Mouse (Mus musculus): ENCODE measurements around the gene Nfic. TPM values are rescaled to one million over a fixed set of nuclear protein-coding genes. Genes with fewer than 3 reads are reported as not detected.

The Nfic gene
- polyA plus RNA-seq, 1 experiment from 2014 or later = 41.8 TPM

DNA sequence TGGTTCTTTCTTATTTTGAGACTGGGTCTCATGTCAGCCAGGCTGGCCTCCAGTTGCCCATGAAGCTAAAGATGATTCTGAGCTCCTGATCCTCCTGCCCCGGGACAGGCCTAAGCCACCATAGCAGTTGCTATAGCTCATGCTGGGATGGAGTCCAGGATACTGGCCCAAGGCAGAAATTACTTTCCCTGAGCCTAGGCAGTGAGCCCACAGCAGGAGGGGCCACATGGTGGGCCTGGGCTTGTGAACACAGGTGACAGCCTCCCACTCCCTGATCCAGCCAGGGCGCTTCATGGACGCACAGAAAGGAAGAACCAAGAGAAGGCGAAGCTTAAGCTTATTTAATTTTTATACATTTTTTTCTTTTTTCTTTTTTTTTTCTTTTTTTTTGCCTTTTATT is 59.6 kb downstream of the Nfic start:
- ChIA-PET POLR2A (no interaction called here), CTCF (interaction anchor here (0.8 to 4.5 kb wide), 6 partner anchors 10 to 63 kb away, joined by 3 to 24 read pairs (median 4); partner anchors contain the start of gene Fzr1)
- DNase-seq (ENCODE audit: low read depth, low spot score) (no peak), ATAC-seq (no peak)
- in situ Hi-C loops (cut with MboI; ENCODE audit: low pct_unique_long_range_greater_than_20kb) = no loop called here
- no peak for TF ChIP-seq CTCF (IDR thresholded peaks at IDR 0.05)
- no peaks in the 10 kb centered on the region for H3K27me3 ChIP-seq

DNA sequence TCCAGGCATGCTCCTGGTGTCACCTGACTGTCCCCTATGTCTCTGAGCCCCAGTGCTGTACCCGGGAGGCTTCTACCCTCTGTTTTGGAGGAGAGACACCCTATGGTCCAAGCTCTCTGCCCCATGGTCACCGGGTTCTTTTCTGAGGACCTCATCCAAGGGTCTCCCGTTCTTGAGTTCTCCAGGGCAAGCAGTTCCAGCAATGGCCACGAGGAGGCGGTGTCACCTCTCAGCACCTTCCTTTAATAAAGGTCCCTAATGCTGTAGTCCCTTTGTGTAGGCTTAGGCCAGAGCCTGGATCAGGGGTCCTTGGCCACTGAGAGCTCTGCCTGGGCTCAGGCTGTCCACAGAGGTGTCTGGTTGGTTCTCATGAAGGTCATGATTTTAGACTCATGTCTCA is 60.3 kb downstream of the Nfic start:
- ChIA-PET POLR2A (interaction anchor here (0.6 kb wide), 2 partner anchors 13 to 79 kb away, joined by 3 to 5 read pairs; no protein-coding TSS in a partner anchor), CTCF (interaction anchor here (0.8 to 4.5 kb wide), 6 partner anchors 10 to 64 kb away, joined by 3 to 24 read pairs (median 4); partner anchors contain the start of gene Fzr1)
- ATAC-seq = no peak
- H3K27me3 ChIP-seq = no peaks in the 10 kb centered on the region
- TF ChIP-seq CTCF (IDR thresholded peaks at IDR 0.05) = no peak
- in situ Hi-C loops (cut with MboI; ENCODE audit: low pct_unique_long_range_greater_than_20kb) = no loop called here
- DNase-seq (ENCODE audit: low read depth, low spot score) = no peak

DNA sequence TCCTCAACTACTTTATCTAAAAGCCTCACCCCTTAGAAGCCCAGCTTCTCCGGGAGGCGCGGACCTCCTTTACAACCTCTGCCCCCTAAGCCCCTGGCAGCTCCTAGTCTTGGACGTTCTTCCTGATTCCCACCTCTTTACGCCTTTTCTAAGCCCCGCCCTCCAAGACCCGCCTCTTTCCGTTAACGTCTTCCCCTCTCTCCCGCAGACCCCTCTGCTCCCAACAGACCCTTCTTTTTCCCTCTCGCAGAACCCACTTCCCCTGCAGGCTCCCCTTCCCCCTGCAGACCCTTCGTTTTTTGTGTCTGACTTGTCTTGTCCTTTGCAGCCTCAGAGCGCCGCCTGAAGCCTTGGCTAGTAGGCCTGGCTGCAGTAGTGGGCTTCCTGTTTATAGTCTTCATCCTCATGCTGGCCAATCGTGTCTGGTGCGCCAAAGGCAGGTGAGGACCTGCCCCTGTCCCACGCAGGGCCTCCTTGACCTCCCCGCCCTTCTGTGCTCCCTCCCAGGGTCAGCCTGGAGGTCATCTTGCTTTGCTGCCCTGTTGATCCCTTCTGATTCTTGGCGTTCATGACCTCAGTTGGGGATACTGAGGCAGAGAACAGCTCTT is 61.9 kb downstream of the Nfic start:
- ATAC-seq (no peak), DNase-seq (ENCODE audit: low read depth, low spot score) (no peak)
- H3K27me3 ChIP-seq = no peaks in the 10 kb centered on the region
- CTCF ChIA-PET = interaction anchor here (4.5 kb wide), 1 partner anchor 58 kb away, joined by 24 read pairs; no protein-coding TSS in a partner anchor
- POLR2A ChIA-PET = interaction anchor here (1.0 kb wide), 1 partner anchor 9 kb away, joined by 3 read pairs; no protein-coding TSS in a partner anchor
- in situ Hi-C loops (cut with MboI; ENCODE audit: low pct_unique_long_range_greater_than_20kb) = loop anchor here (5.0 kb wide), 1 partner anchor 49 kb away; no protein-coding TSS in a partner anchor
- TF ChIP-seq CTCF (IDR thresholded peaks at IDR 0.05) = no peak

DNA sequence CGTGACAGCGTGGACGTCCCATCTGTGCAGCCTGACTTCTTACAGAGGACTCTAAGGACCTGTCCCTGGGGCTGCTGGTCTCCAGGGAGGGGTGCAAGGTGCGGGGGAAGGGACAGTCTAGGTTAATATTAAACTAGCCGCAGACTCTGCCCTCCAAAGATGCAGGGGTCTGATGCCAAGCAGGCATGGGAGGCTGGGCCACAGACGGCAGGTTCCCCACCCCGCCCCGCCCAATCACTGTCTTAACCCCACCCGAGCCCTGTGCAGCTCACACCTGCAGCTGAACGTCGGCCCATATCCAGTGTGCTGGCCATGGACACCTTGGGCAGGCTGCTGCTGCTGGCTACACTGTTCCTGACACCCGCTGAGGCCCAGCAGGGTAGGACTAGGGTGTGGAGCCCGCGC is 62.7 kb downstream of the Nfic start, which contains the start of gene Smim24:
TSS of gene Smim24 (plus strand) at position 271 of the 405 bp plus-strand sequence.
- ATAC-seq (no peak), DNase-seq (ENCODE audit: low read depth, low spot score) (no peak)
- ChIA-PET CTCF (interaction anchor here (4.5 kb wide), 1 partner anchor 58 kb away, joined by 24 read pairs; no protein-coding TSS in a partner anchor), POLR2A (interaction anchor here (0.9 kb wide), 1 partner anchor 36 kb away, joined by 3 read pairs; the partner anchor contains the start of gene Mfsd12)
- TF ChIP-seq CTCF (IDR thresholded peaks at IDR 0.05) = no peak
- in situ Hi-C loops (cut with MboI; ENCODE audit: low pct_unique_long_range_greater_than_20kb) = loop anchor here (5.0 kb wide), 1 partner anchor 50 kb away; no protein-coding TSS in a partner anchor
- H3K27me3 ChIP-seq = no peaks in the 10 kb centered on the region

DNA sequence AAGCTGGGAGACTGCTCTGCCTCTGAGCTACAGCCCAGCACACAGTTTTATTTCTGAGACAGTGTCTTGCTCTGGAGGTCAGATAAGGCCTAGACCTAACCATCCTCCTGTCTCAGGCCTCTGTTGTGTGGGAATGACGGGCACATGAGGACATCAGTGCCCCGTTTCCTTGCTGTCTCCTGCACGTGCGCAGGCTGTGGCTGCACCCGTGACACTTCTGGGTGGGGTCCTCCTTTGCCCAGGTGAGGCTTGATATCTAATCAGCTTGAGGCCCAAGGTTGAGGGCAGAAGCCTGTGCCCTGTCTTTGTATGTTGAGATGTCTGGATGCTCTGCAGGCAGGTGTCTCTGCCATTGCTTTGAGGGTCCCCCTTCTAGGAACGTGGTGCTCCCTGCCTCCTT is 63.2 kb downstream of the Nfic start:
- TF ChIP-seq CTCF (IDR thresholded peaks at IDR 0.05) = no peak
- in situ Hi-C loops (cut with MboI; ENCODE audit: low pct_unique_long_range_greater_than_20kb) = loop anchor here (5.0 kb wide), 1 partner anchor 50 kb away; no protein-coding TSS in a partner anchor
- no peaks in the 10 kb centered on the region for H3K27me3 ChIP-seq
- ATAC-seq = no peak
- no peak for DNase-seq (ENCODE audit: low read depth, low spot score)
- POLR2A ChIA-PET = interaction anchor here (0.8 to 0.9 kb wide), 2 partner anchors 11 to 35 kb away, joined by 3 read pairs; partner anchors contain the start of gene Mfsd12
- CTCF ChIA-PET = interaction anchor here (4.5 kb wide), 1 partner anchor 59 kb away, joined by 24 read pairs; no protein-coding TSS in a partner anchor

DNA sequence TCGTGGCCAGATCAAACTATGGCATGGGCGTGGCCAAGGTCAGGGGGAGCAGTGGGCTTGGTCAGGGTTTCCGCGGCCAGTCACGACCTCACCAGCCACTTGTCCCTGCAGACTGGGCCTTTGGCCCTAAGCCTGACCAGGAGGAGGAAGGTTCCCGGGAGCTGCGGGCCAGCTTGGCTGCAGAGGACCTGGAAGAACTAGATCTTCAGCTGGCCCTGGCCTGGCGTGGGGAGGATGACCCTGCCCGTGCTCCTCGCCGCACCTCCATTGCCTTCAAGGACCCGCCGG is 64.8 kb downstream of the Nfic start:
- DNase-seq (ENCODE audit: low read depth, low spot score) (no peak), ATAC-seq (no peak)
- in situ Hi-C loops (cut with MboI; ENCODE audit: low pct_unique_long_range_greater_than_20kb) = loop anchor here (5.0 kb wide), 1 partner anchor 52 kb away; no protein-coding TSS in a partner anchor
- no peak for TF ChIP-seq CTCF (IDR thresholded peaks at IDR 0.05)
- ChIA-PET POLR2A (no interaction called here), CTCF (interaction anchor here (0.9 to 1.9 kb wide), 5 partner anchors 11 to 98 kb away, joined by 3 to 18 read pairs (median 4); partner anchors contain the start of gene Pip5k1c)
- H3K27me3 ChIP-seq = no peaks in the 10 kb centered on the region

DNA sequence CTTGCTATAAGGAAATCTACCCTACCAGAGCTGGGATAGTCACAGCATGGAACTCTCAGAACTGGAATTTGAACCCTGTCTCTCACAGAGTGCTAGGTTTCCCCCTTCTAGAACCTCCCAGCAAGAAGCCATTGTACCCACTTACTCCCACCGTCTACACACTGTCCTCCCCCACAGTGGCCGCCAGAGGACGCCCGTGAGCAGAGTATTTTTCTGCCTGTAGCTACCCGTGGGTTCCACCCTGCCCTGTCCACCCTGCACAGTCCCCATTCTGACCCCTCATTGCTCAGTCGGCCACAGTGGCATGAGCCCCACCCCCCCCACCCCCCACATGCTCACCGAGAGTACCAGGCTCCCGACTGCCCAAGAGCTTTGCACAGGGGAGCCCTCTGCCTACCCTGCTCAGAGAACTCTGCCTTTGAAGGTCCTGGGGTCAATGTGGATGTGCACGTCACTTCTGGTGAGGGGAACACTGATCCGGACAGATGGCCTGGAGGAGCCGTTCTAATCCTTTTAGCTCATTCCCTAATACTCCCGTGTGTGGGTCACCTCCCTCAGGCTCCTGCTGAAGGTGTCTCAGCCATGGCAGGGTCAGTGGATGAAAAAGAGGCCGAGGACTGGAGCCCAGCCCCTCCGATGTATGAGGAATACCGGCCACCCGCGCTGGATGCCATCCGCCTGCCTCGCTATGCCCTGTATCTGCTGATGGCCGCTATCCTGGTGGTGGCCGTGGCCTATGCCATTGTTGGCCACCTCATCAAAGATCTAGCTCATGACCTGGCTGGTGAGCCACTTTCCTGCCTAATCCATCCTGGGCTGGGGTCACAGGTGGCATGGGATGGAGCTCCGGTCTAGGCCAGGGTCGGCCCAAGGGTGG is 65.4 kb downstream of the Nfic start:
- POLR2A ChIA-PET = interaction anchor here (1.0 kb wide), 1 partner anchor 61 kb away, joined by 3 read pairs; no protein-coding TSS in a partner anchor
- TF ChIP-seq CTCF (IDR thresholded peaks at IDR 0.05) = no peak
- CTCF ChIA-PET = interaction anchor here (0.6 to 1.9 kb wide), 12 partner anchors 9 to 244 kb away, joined by 3 to 18 read pairs (median 4); partner anchors contain the start of genes Fzr1 and Pip5k1c
- no peaks in the 10 kb centered on the region for H3K27me3 ChIP-seq
- DNase-seq (ENCODE audit: low read depth, low spot score) (no peak), ATAC-seq (peak; percentile 56)
- in situ Hi-C loops (cut with MboI; ENCODE audit: low pct_unique_long_range_greater_than_20kb) = loop anchor here (5.0 kb wide), 1 partner anchor 52 kb away; no protein-coding TSS in a partner anchor

DNA sequence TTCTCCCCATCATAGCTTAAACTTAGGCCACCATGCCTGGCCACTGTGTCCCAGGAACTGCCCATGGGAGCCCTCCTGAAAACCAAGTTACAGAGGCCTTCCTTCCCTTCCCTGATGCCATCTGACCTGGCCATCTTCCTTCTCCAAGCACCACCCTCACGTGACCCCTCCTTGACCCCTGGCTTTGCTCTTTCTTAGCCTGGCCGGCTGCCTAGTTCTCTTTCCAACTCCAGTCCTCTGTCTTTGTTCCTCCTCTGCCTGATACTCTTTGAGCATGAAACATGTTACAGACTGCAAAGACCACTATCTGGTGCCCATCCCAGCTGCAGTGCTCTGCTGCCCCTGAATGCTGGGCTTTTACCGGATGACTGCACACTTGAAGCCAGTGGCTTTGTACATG is 66.1 kb downstream of the Nfic start:
- H3K27me3 ChIP-seq = no peaks in the 10 kb centered on the region
- DNase-seq (ENCODE audit: low read depth, low spot score) (no peak), ATAC-seq (no peak)
- ChIA-PET CTCF (interaction anchor here (0.6 to 1.9 kb wide), 6 partner anchors 13 to 92 kb away, joined by 3 to 18 read pairs (median 4); no protein-coding TSS in a partner anchor), POLR2A (interaction anchor here (1.0 kb wide), 1 partner anchor 62 kb away, joined by 3 read pairs; no protein-coding TSS in a partner anchor)
- no peak for TF ChIP-seq CTCF (IDR thresholded peaks at IDR 0.05)
- in situ Hi-C loops (cut with MboI; ENCODE audit: low pct_unique_long_range_greater_than_20kb) = no loop called here

DNA sequence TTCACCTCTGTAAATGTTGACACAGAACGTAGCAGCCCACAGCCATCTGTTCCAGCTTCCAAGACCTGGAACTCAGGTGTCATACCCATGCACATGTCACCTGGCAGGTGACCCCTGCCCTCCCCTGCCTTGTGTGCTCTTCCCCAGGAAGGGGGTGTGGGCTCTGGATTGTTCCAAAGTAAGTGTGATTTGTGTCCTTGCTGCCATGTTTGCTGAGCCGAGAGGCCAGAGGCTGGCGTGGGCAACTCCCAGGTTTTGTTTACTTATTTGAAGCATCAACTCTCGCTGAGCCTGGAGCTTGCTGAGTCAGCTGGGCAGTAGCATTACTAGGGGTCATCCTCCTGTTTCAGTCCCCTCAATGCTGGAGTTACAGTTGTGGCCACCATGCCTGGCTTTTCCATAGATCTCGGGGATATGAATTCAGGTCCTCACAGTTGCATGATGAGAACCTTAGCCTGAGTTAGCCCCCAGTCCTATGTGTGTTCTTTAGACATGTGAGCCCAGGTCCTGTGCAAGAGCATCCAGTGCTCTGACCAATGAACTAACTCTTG is 66.9 kb downstream of the Nfic start, which contains the start of gene Gm48552:
TSS of gene Gm48552 (plus strand) at position 501 of the 551 bp plus-strand sequence.
- CTCF ChIA-PET = interaction anchor here (1.4 to 1.9 kb wide), 3 partner anchors 13 to 62 kb away, joined by 3 to 18 read pairs (median 5); no protein-coding TSS in a partner anchor
- TF ChIP-seq CTCF (IDR thresholded peaks at IDR 0.05) = no peak
- ATAC-seq (no peak), DNase-seq (ENCODE audit: low read depth, low spot score) (no peak)
- no peaks in the 10 kb centered on the region for H3K27me3 ChIP-seq
- in situ Hi-C loops (cut with MboI; ENCODE audit: low pct_unique_long_range_greater_than_20kb) = no loop called here
- POLR2A ChIA-PET = no interaction called here

DNA sequence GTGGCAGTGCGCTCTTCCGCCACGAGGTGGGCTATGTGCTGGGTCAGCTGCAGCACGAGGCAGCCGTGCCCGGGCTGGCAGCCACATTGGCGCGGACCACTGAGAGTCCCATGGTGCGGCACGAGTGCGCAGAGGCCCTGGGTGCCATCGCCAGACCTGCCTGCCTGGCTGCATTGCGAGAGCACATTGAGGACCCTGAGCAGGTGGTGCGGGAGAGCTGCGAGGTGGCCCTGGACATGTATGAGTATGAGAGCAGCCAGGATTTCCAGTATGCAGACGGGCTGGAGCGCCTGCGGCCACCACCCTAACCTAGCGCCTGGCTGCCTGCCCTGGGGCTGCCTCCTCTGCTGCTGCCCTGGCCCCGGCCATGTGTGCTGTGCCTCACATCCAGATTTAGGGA is 67.7 kb downstream of the Nfic start:
- TF ChIP-seq CTCF (IDR thresholded peaks at IDR 0.05) = no peak
- DNase-seq (ENCODE audit: low read depth, low spot score) = no peak
- POLR2A ChIA-PET = no interaction called here
- CTCF ChIA-PET = interaction anchor here (0.7 to 1.4 kb wide), 2 partner anchors 14 to 62 kb away, joined by 3 read pairs; no protein-coding TSS in a partner anchor
- no peak for ATAC-seq
- in situ Hi-C loops (cut with MboI; ENCODE audit: low pct_unique_long_range_greater_than_20kb) = no loop called here
- H3K27me3 ChIP-seq = no peaks in the 10 kb centered on the region
